Mouse (Mus musculus) midbrain, embryonic 13.5 days (tissue): ENCODE measurements around the gene Ajm1. TPM values are rescaled to one million over a fixed set of nuclear protein-coding genes. Genes with fewer than 3 reads are reported as not detected.
A peak's percentile ranks its signal among the peaks of the same experiment; 100 is the strongest.

ENCODE experiments used
- ATAC-seq: fragments of 200-750 bp; cut with Nextera tagmentation; 2 replicates; pipeline ENCODE4 v1.8.0; 2017; ENCODE audit warnings: mild to moderate bottlenecking, moderate TSS enrichment, moderate library complexity
- H3K27ac ChIP-seq: fragments of 300-500 bp; sonication (generic); 2 replicates; pipeline ENCODE4 v1.5.1; 2015; ENCODE audit warnings: inconsistent platforms, mild to moderate bottlenecking, moderate library complexity
- H3K27me3 ChIP-seq: fragments of 300-500 bp; sonication (generic); 2 replicates; pipeline ENCODE4 v1.6.1; 2015; ENCODE audit warnings: mild to moderate bottlenecking, inconsistent platforms
- H3K36me3 ChIP-seq: fragments of 300-500 bp; sonication (generic); 2 replicates; pipeline ENCODE4 v1.6.1; 2015; ENCODE audit warnings: mild to moderate bottlenecking, inconsistent platforms
- H3K4me1 ChIP-seq: fragments of 300-500 bp; sonication (generic); replicated peaks from 2 replicates; pipeline ENCODE4 v1.6.1; 2015; ENCODE audit warnings: inconsistent platforms
- H3K4me2 ChIP-seq: fragments of 300-500 bp; sonication (generic); replicated peaks from 2 replicates; pipeline ENCODE4 v1.6.1; 2015; ENCODE audit warnings: moderate library complexity, mild to moderate bottlenecking, inconsistent platforms
- H3K4me3 ChIP-seq: fragments of 300-500 bp; sonication (generic); replicated peaks from 2 replicates; pipeline ENCODE4 v1.5.1; 2015; ENCODE audit warnings: mild to moderate bottlenecking, inconsistent platforms
- H3K9ac ChIP-seq: fragments of 300-500 bp; sonication (generic); replicated peaks from 2 replicates; pipeline ENCODE4 v1.6.1; 2015; ENCODE audit warnings: mild to moderate bottlenecking, inconsistent platforms
- H3K9me3 ChIP-seq: fragments of 300-500 bp; sonication (generic); 2 replicates; pipeline ENCODE4 v1.6.1; 2016; ENCODE audit warnings: mild to moderate bottlenecking, inconsistent platforms
- WGBS: fragments of 180-500 bp; shearing (Covaris S2); methylation state at CpG from one replicate; pipeline ENCODE4 v1.1.7; 2015; 5-methylcytosine and 5-hydroxymethylcytosine counted together
- polyA plus RNA-seq: library from polyadenylated mRNA; unstranded; fragments of >200 nt; fragmentation: Nextera tagmentation; extraction: Ambion mirVana; gene quantifications from 2 replicates; pipeline ENCODE4 v1.2.1, GENCODE M21; 2015

Ajm1 gene
- polyA plus RNA-seq, 1 experiment from 2014 or later: 5.7 TPM

GRCm38 (mm10) chr2:25582466-25583119, 1.0 kb upstream of the Ajm1 start:
- H3K4me1 ChIP-seq: peaks cover 55% of the 10 kb centered on the region
- peaks cover 47% of the 10 kb centered on the region for H3K36me3 ChIP-seq
- no peak overlapping the region for H3K4me3 ChIP-seq
- 49% methylated on average over 12 of the region's 12 CpGs for WGBS
- ATAC-seq: 0 out of 2 replicates have a peak, but pooled peaks have one; percentile 8
- no peak overlapping the region for H3K27ac ChIP-seq
- H3K9me3 ChIP-seq: no peaks in the 10 kb centered on the region
- 0 out of 2 replicates have a peak overlapping the region, but pooled peaks have one; percentile 28 for H3K9ac ChIP-seq
- H3K27me3 ChIP-seq: peaks cover 36% of the 10 kb centered on the region
- no peak overlapping the region for H3K4me2 ChIP-seq

GRCm38 (mm10) chr2:25581901-25582301, 344 bp upstream of the Ajm1 start:
- Histone ChIP-seq H3K4me1 (peaks cover 62% of the 10 kb centered on the region), H3K27ac (no peak overlapping the region), H3K4me2 (peak overlapping the region; percentile 75; the same call in 1 of the 2 replicates), H3K27me3 (peaks cover 43% of the 10 kb centered on the region), H3K9ac (no peak overlapping the region), H3K36me3 (peaks cover 40% of the 10 kb centered on the region), H3K4me3 (no peak overlapping the region), H3K9me3 (no peaks in the 10 kb centered on the region)
- ATAC-seq: peak; percentile 3; the same call in 1 of the 2 replicates
- 35% methylated on average over 6 of the region's 6 CpGs for WGBS

- Histone ChIP-seq H3K36me3 (peaks cover 28% of the 10 kb centered on the region), H3K9me3 (no peaks in the 10 kb centered on the region), H3K27ac (no peak overlapping the region), H3K27me3 (peaks cover 56% of the 10 kb centered on the region), H3K4me3 (peak overlapping the region; percentile 53), H3K4me1 (peaks cover 69% of the 10 kb centered on the region), H3K4me2 (peak overlapping the region; percentile 75), H3K9ac (no peak overlapping the region; the same call in 1 of the 2 replicates)
- 52% methylated on average over 6 of the region's 6 CpGs for WGBS
- no peak for ATAC-seq
Observed at GRCm38 (mm10) chr2:25580621-25581101, 896 bp downstream of the Ajm1 start.

GRCm38 (mm10) chr2:25579737-25580460, 1.7 kb downstream of the Ajm1 start:
- peaks cover 73% of the 10 kb centered on the region for H3K4me1 ChIP-seq
- H3K4me3 ChIP-seq: peak overlapping the region; percentile 53
- peaks cover 58% of the 10 kb centered on the region for H3K27me3 ChIP-seq
- no peaks in the 10 kb centered on the region for H3K9me3 ChIP-seq
- no peak for ATAC-seq
- H3K4me2 ChIP-seq: peak overlapping the region; percentile 75
- H3K27ac ChIP-seq: no peak overlapping the region
- peaks cover 21% of the 10 kb centered on the region for H3K36me3 ChIP-seq
- 10% methylated on average over 27 of the region's 27 CpGs for WGBS
- 0 out of 2 replicates have a peak overlapping the region, but pooled peaks have one; percentile 8 for H3K9ac ChIP-seq

GRCm38 (mm10) chr2:25578796-25579736, 2.5 kb downstream of the Ajm1 start:
- H3K4me2 ChIP-seq: peak overlapping the region; percentile 24
- no peak for ATAC-seq
- 6% methylated on average over 77 of the region's 77 CpGs for WGBS
- peaks cover 13% of the 10 kb centered on the region for H3K36me3 ChIP-seq
- peaks cover 75% of the 10 kb centered on the region for H3K4me1 ChIP-seq
- no peak overlapping the region for H3K27ac ChIP-seq
- peak overlapping the region; percentile 16 for H3K4me3 ChIP-seq
- H3K27me3 ChIP-seq: peaks cover 58% of the 10 kb centered on the region
- H3K9me3 ChIP-seq: no peaks in the 10 kb centered on the region
- peak overlapping the region; percentile 8 for H3K9ac ChIP-seq

- H3K4me1 ChIP-seq: peaks cover 79% of the 10 kb centered on the region
- H3K27me3 ChIP-seq: peaks cover 58% of the 10 kb centered on the region
- no peaks in the 10 kb centered on the region for H3K9me3 ChIP-seq
- H3K36me3 ChIP-seq: peaks cover 4% of the 10 kb centered on the region
- no peak overlapping the region for H3K9ac ChIP-seq
- no peak overlapping the region for H3K27ac ChIP-seq
- WGBS: 4% methylated on average over 75 of the region's 75 CpGs
- ATAC-seq: no peak
- peak overlapping the region; percentile 23 for H3K4me3 ChIP-seq
- H3K4me2 ChIP-seq: peak overlapping the region; percentile 46
Observed at GRCm38 (mm10) chr2:25577951-25578795, 3.4 kb downstream of the Ajm1 start.

GRCm38 (mm10) chr2:25576965-25577891, 4.3 kb downstream of the Ajm1 start:
- H3K4me1 ChIP-seq: peaks cover 74% of the 10 kb centered on the region
- no peak for ATAC-seq
- WGBS: 13% methylated on average over 92 of the region's 92 CpGs
- H3K9me3 ChIP-seq: no peaks in the 10 kb centered on the region
- peak overlapping the region; percentile 23 for H3K4me3 ChIP-seq
- H3K36me3 ChIP-seq: no peaks in the 10 kb centered on the region
- peak overlapping the region; percentile 46 for H3K4me2 ChIP-seq
- no peak overlapping the region for H3K27ac ChIP-seq
- peaks cover 58% of the 10 kb centered on the region for H3K27me3 ChIP-seq
- H3K9ac ChIP-seq: no peak overlapping the region

- Histone ChIP-seq H3K27ac (no peak overlapping the region), H3K4me3 (peak overlapping the region; percentile 60), H3K9ac (no peak overlapping the region; the same call in 1 of the 2 replicates), H3K4me1 (peaks cover 66% of the 10 kb centered on the region), H3K4me2 (peak overlapping the region; percentile 97), H3K9me3 (no peaks in the 10 kb centered on the region), H3K27me3 (peaks cover 58% of the 10 kb centered on the region), H3K36me3 (peaks cover 8% of the 10 kb centered on the region; the same call in 1 of the 2 replicates)
- ATAC-seq: no peak
- WGBS: 73% methylated on average over 16 of the region's 16 CpGs
Observed at GRCm38 (mm10) chr2:25576028-25576850, 5.3 kb downstream of the Ajm1 start.

GRCm38 (mm10) chr2:25575432-25576027, 6.0 kb downstream of the Ajm1 start:
- Histone ChIP-seq H3K9ac (peak overlapping the region; percentile 67), H3K4me2 (peak overlapping the region; percentile 97), H3K4me1 (peaks cover 59% of the 10 kb centered on the region), H3K36me3 (peaks cover 14% of the 10 kb centered on the region), H3K27ac (peak overlapping the region; percentile 90), H3K4me3 (peak overlapping the region; percentile 60), H3K27me3 (peaks cover 51% of the 10 kb centered on the region), H3K9me3 (no peaks in the 10 kb centered on the region)
- 14% methylated on average over 21 of the region's 21 CpGs for WGBS
- peak; percentile 0; the same call in 1 of the 2 replicates for ATAC-seq
